20 mouse cellular contexts compared by ENCODE assay signal in genomic region chr9:76646383-76646782, GRCm38 (mm10).
DNase-seq lines count a peak whose midpoint lies in the region; ATAC-seq and TF ChIP-seq lines count a peak whose summit lies in the region.
"Had no signal": no experiment of that assay in that cellular context is flagged by ENCODE, and none has a peak within 500 bp of the region (broad histone marks: within the 10 kb centered on the region; RNA-seq: fewer than 3 reads in every experiment).

No protein-coding gene starts in this region.

- H3K4me1 ChIP-seq in forebrain, embryonic 13.5 days = no peaks in the 10 kb centered on the region
- H3K4me1 ChIP-seq in forebrain, embryonic 14.5 days (ENCODE audit: control insufficient read depth, insufficient read depth, low read length) = no peaks in the 10 kb centered on the region
- H3K4me1 ChIP-seq in forebrain, postnatal 0 days (ENCODE audit: insufficient read depth) = no peaks in the 10 kb centered on the region
- H3K4me1 ChIP-seq in forebrain, embryonic 11.5 days (replicated peaks; ENCODE audit: control insufficient read depth, insufficient read depth, low read length) = no peaks in the 10 kb centered on the region
- H3K4me1 ChIP-seq: embryonic facial prominence, embryonic 13.5 days; embryonic facial prominence, embryonic 15.5 days; forebrain, embryonic 10.5 days had no signal

- no peaks in the 10 kb centered on the region for H3K27me3 ChIP-seq in forebrain, embryonic 13.5 days
- no peaks in the 10 kb centered on the region for H3K27me3 ChIP-seq in forebrain, embryonic 14.5 days (replicated peaks; ENCODE audit: control insufficient read depth, insufficient read depth, low read length)
- H3K27me3 ChIP-seq in forebrain, postnatal 0 days (ENCODE audit: insufficient read depth, low read length) = no peaks in the 10 kb centered on the region
- H3K27me3 ChIP-seq in forebrain, embryonic 11.5 days (ENCODE audit: control insufficient read depth, insufficient read depth, low read length) = no peaks in the 10 kb centered on the region
- H3K27me3 ChIP-seq: embryonic facial prominence, embryonic 13.5 days; embryonic facial prominence, embryonic 15.5 days had no signal

- no peak overlapping the region for H3K9ac ChIP-seq in forebrain, embryonic 13.5 days
- H3K9ac ChIP-seq in forebrain, embryonic 14.5 days (ENCODE audit: low read length) = no peak overlapping the region
- H3K9ac ChIP-seq in forebrain, postnatal 0 days = no peak overlapping the region
- H3K9ac ChIP-seq in forebrain, embryonic 11.5 days (ENCODE audit: low read length) = no peak overlapping the region
- H3K9ac ChIP-seq: embryonic facial prominence, embryonic 13.5 days; embryonic facial prominence, embryonic 15.5 days had no signal

- 0 out of 2 replicates have a peak, but pooled peaks have one; percentile 33 for ATAC-seq in forebrain, embryonic 13.5 days
- no peak for ATAC-seq in forebrain, embryonic 14.5 days
- ATAC-seq in forebrain, postnatal 0 days = peak; percentile 80
- ATAC-seq in forebrain, embryonic 11.5 days (replicated peaks; ENCODE audit: low FRiP score) = no peak

- no peak for TF ChIP-seq POLR2A in brain, embryonic 14.5 days (IDR thresholded peaks at IDR 0.05; ENCODE audit: borderline replicate concordance, extremely low read depth, insufficient read depth, insufficient read length, poor library complexity, severe bottlenecking)

- no peak for TF ChIP-seq CTCF in forebrain, postnatal 0 days (IDR thresholded peaks at IDR 0.05; ENCODE audit: low read depth)
- no peak for TF ChIP-seq CTCF in brain, embryonic 14.5 days (IDR thresholded peaks at IDR 0.05; ENCODE audit: borderline replicate concordance, extremely low read depth, insufficient read depth, insufficient read length)

- no peak for DNase-seq in forebrain, embryonic 14.5 days (ENCODE audit: low spot score)
- peak; percentile 71 for DNase-seq in forebrain, postnatal 0 days
- no peak for DNase-seq in forebrain, embryonic 11.5 days (ENCODE audit: low spot score)
- DNase-seq in brain, embryonic 14.5 days (ENCODE audit: low read depth) = peak; percentile 18
- no peak for DNase-seq in thymus, postnatal 0 days (ENCODE audit: low spot score)
- DNase-seq in gastrocnemius, postnatal 10 days = no peak
- DNase-seq: adrenal gland, adult 2 months; adrenal gland, postnatal 10 days; adrenal gland, postnatal 36 days; cerebellum, adult 11 months; cerebellum, adult 18-20 months; cerebellum, adult 8-10 months; cerebellum, postnatal 36 days; embryo, embryonic 11 days; gastrocnemius, adult 2 months had no signal

- no peak overlapping the region for H3K4me3 ChIP-seq in forebrain, embryonic 13.5 days
- H3K4me3 ChIP-seq in forebrain, embryonic 14.5 days (ENCODE audit: low read depth, low read length) = no peak overlapping the region
- H3K4me3 ChIP-seq in forebrain, postnatal 0 days (ENCODE audit: low read depth, low read length) = no peak overlapping the region
- H3K4me3 ChIP-seq in forebrain, embryonic 11.5 days (ENCODE audit: low read depth, low read length) = no peak overlapping the region
- H3K4me3 ChIP-seq: embryonic facial prominence, embryonic 13.5 days; embryonic facial prominence, embryonic 15.5 days; erythroblast, embryonic 14.5 days; forebrain, embryonic 10.5 days; gastrocnemius, adult 2 months had no signal

- H3K27ac ChIP-seq in forebrain, embryonic 13.5 days = no peak overlapping the region
- H3K27ac ChIP-seq in forebrain, embryonic 14.5 days (ENCODE audit: low read depth, low read length) = no peak overlapping the region
- H3K27ac ChIP-seq in forebrain, postnatal 0 days (ENCODE audit: low read depth, low read length) = no peak overlapping the region
- no peak overlapping the region for H3K27ac ChIP-seq in forebrain, embryonic 11.5 days (ENCODE audit: low read depth, low read length)
- H3K27ac ChIP-seq: embryonic facial prominence, embryonic 13.5 days; embryonic facial prominence, embryonic 15.5 days; forebrain, embryonic 10.5 days; gastrocnemius, adult 2 months had no signal

- H3K4me2 ChIP-seq in forebrain, embryonic 13.5 days = no peak overlapping the region
- H3K4me2 ChIP-seq in forebrain, embryonic 14.5 days (ENCODE audit: low read length) = no peak overlapping the region
- no peak overlapping the region for H3K4me2 ChIP-seq in forebrain, postnatal 0 days (ENCODE audit: low read depth)
- H3K4me2 ChIP-seq in forebrain, embryonic 11.5 days (ENCODE audit: low read depth, low read length, severe bottlenecking) = no peak overlapping the region
- H3K4me2 ChIP-seq: embryonic facial prominence, embryonic 13.5 days; embryonic facial prominence, embryonic 15.5 days had no signal

- no peaks in the 10 kb centered on the region for H3K36me3 ChIP-seq in forebrain, embryonic 13.5 days (ENCODE audit: poor library complexity, severe bottlenecking)
- no peaks in the 10 kb centered on the region for H3K36me3 ChIP-seq in forebrain, embryonic 14.5 days (ENCODE audit: control insufficient read depth, insufficient read depth, low read length)
- H3K36me3 ChIP-seq in forebrain, postnatal 0 days (ENCODE audit: insufficient read depth) = no peaks in the 10 kb centered on the region
- H3K36me3 ChIP-seq in forebrain, embryonic 11.5 days (ENCODE audit: control insufficient read depth, insufficient read depth, low read length) = no peaks in the 10 kb centered on the region
- H3K36me3 ChIP-seq: embryonic facial prominence, embryonic 13.5 days; embryonic facial prominence, embryonic 15.5 days; forebrain, embryonic 10.5 days had no signal

- no peaks in the 10 kb centered on the region for H3K9me3 ChIP-seq in forebrain, embryonic 13.5 days (replicated peaks)
- H3K9me3 ChIP-seq in forebrain, embryonic 14.5 days (replicated peaks; ENCODE audit: control insufficient read depth, low read length) = no peaks in the 10 kb centered on the region
- H3K9me3 ChIP-seq in forebrain, postnatal 0 days (ENCODE audit: low read length) = no peaks in the 10 kb centered on the region
- H3K9me3 ChIP-seq in forebrain, embryonic 11.5 days (ENCODE audit: control insufficient read depth, low read length) = no peaks in the 10 kb centered on the region
- H3K9me3 ChIP-seq: embryonic facial prominence, embryonic 13.5 days; embryonic facial prominence, embryonic 15.5 days; forebrain, embryonic 10.5 days had no signal

Comparison
In these comparisons a context has a peak if more than half of its experiments do, and no peak if none do; other contexts are left out.
1. ATAC-seq: peak in forebrain, embryonic 13.5 days (single experiment) and forebrain, postnatal 0 days (single experiment); none in forebrain, embryonic 14.5 days (single experiment) and forebrain, embryonic 11.5 days (single experiment).
2. DNase-seq: peak in forebrain, postnatal 0 days (single experiment) and brain, embryonic 14.5 days (single experiment); none in forebrain, embryonic 14.5 days (single experiment), forebrain, embryonic 11.5 days (single experiment), thymus, postnatal 0 days (single experiment) and gastrocnemius, postnatal 10 days (single experiment).